Mouse (Mus musculus): ENCODE data around the gene Socs7. TPM values are rescaled to one million over a fixed set of nuclear protein-coding genes. Genes with fewer than 3 reads are reported as not detected.

Socs7 gene
- polyA plus RNA-seq, 1 experiment = not detected

DNA sequence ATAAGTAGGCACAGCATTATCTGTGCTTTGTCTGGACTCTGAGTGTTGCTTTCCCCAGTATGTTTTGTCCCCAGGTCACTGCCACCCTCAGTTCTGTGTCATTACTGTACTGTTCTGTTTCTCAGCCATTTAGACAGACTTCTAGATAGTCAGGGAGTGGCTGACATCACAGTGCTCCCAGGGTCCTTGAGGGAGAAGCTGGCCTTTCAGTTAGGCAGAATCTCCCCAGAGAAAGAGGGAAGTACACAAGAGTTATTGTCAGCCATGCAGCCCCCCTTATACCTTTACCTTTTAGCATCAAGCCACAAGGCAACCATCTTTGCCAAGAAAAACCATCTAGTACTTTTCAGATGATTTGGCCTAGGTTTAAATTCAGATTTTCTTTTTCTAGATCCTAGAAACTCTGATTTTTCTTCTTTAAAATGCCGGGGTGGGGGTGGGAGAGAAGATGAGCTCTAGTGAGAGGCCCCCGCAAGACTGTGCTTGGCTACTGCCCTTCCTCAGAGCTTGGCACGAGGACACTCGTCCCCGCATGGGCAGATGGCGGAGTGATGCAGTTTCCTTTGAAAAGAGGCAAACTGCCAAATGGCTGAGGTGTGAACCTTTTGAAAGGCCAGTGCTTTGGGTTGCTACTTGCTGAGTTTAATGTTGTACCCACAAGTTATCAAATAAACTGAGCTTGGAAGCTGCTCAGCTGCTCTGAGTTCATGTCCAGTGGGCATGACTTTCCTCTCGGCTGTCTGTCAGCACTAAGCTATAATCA, 8.2 kb downstream of the Socs7 start:
- Histone ChIP-seq H3K4me3 (ENCODE audit: insufficient read depth, low read depth, low read length) (no peak overlapping the region), H3K27ac (ENCODE audit: insufficient read depth, low read depth, low read length) (no peak overlapping the region), H3K4me1 (ENCODE audit: control insufficient read depth, insufficient read depth, low read length) (peaks cover 8% of the 10 kb centered on the region; the same call in 1 of the 2 replicates)
- 47% methylated on average over 7 of the region's 7 CpGs for WGBS
- TF ChIP-seq CTCF (IDR thresholded peaks at IDR 0.05; ENCODE audit: insufficient read depth, low read depth, low read length) (no peak), POLR2A (IDR thresholded peaks at IDR 0.05; ENCODE audit: insufficient read depth, low read depth, low read length) (no peak)

DNA sequence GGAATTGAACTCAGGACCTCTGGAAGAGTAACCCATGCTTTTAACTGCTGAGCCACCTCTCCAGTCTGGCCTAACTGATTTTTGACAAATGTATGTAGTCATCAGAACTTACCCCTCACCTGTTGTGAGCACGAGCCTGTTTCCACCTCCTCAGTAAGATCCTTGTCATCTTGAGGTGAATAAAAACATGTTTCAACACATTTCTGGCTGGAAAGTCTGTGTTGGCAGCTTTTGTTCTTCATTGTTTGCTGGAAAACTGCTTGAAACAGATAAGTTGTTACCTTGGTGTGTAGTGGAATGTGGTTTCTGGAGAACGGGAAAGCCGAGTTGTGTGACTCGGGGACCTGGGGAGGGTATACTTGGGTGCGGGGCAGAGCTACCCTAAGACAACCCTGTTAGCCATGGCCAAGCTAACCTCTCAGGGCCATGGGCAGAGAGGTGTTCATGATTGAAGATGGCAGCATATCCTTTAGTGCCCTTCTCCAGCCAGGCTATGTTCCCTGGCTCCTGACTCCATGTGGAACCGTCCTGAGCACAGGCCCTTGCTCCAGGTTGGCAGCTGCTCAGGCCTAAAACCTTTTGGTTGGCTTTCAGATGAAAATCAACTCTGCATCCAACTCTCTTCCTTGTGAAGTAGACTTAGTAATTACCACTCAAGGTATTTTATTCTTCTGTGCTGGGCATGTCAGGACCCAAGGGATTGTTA, 10.0 kb downstream of the Socs7 start:
- WGBS = 77% methylated on average over 6 of the region's 6 CpGs
- Histone ChIP-seq H3K4me3 (ENCODE audit: insufficient read depth, low read depth, low read length) (no peak overlapping the region), H3K4me1 (ENCODE audit: control insufficient read depth, insufficient read depth, low read length) (peaks cover 11% of the 10 kb centered on the region; the same call in 1 of the 2 replicates), H3K27ac (ENCODE audit: insufficient read depth, low read depth, low read length) (no peak overlapping the region)
- TF ChIP-seq POLR2A (IDR thresholded peaks at IDR 0.05; ENCODE audit: insufficient read depth, low read depth, low read length) (no peak), CTCF (IDR thresholded peaks at IDR 0.05; ENCODE audit: insufficient read depth, low read depth, low read length) (no peak)

- TF ChIP-seq POLR2A (IDR thresholded peaks at IDR 0.05; ENCODE audit: insufficient read depth, low read depth, low read length) (no peak), CTCF (IDR thresholded peaks at IDR 0.05; ENCODE audit: insufficient read depth, low read depth, low read length) (no peak)
- peaks cover 8% of the 10 kb centered on the region; the same call in 1 of the 2 replicates for H3K4me1 ChIP-seq (ENCODE audit: control insufficient read depth, insufficient read depth, low read length)
- 58% methylated on average over 2 of the region's 2 CpGs for WGBS
- no peak overlapping the region for H3K27ac ChIP-seq (ENCODE audit: insufficient read depth, low read depth, low read length)
- no peak overlapping the region for H3K4me3 ChIP-seq (ENCODE audit: insufficient read depth, low read depth, low read length)
These were observed 11.1 kb downstream of the Socs7 start for GRCm38 (mm10) chr11:97373402-97373801.

- Histone ChIP-seq H3K27ac (ENCODE audit: insufficient read depth, low read depth, low read length) (no peak overlapping the region), H3K4me1 (ENCODE audit: control insufficient read depth, insufficient read depth, low read length) (0 out of 2 replicates have a peak, but pooled peaks cover 2% of the 10 kb centered on the region), H3K4me3 (ENCODE audit: insufficient read depth, low read depth, low read length) (no peak overlapping the region)
- TF ChIP-seq POLR2A (IDR thresholded peaks at IDR 0.05; ENCODE audit: insufficient read depth, low read depth, low read length) (no peak), CTCF (IDR thresholded peaks at IDR 0.05; ENCODE audit: insufficient read depth, low read depth, low read length) (no peak)
- WGBS = 79% methylated on average over 3 of the region's 3 CpGs
These were observed 17.7 kb downstream of the Socs7 start for GRCm38 (mm10) chr11:97380036-97380435.

DNA sequence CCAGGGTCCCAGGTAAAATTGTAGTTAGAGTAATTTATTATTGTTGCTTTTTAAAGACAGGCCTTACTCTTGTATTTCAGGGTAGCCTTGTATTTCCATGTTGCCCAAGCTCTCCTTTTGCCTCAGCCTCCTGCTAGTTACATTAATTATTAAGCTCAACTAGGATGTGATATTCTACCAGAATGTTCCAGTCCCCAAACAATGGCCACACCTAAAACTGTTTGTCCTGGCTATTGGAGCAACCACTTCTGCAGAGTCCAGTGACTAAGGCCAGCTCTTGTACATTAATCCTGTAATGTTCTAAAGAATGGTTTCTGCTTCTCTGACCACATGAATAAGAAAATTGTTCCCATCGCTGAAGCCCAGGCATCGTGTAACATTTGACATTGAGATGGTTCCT, 20.7 kb downstream of the Socs7 start:
- Histone ChIP-seq H3K4me3 (ENCODE audit: insufficient read depth, low read depth, low read length) (no peak overlapping the region), H3K4me1 (ENCODE audit: control insufficient read depth, insufficient read depth, low read length) (no peaks in the 10 kb centered on the region), H3K27ac (ENCODE audit: insufficient read depth, low read depth, low read length) (no peak overlapping the region)
- WGBS = 76% methylated on average over 2 of the region's 2 CpGs
- TF ChIP-seq CTCF (IDR thresholded peaks at IDR 0.05; ENCODE audit: insufficient read depth, low read depth, low read length) (no peak), POLR2A (IDR thresholded peaks at IDR 0.05; ENCODE audit: insufficient read depth, low read depth, low read length) (no peak)

DNA sequence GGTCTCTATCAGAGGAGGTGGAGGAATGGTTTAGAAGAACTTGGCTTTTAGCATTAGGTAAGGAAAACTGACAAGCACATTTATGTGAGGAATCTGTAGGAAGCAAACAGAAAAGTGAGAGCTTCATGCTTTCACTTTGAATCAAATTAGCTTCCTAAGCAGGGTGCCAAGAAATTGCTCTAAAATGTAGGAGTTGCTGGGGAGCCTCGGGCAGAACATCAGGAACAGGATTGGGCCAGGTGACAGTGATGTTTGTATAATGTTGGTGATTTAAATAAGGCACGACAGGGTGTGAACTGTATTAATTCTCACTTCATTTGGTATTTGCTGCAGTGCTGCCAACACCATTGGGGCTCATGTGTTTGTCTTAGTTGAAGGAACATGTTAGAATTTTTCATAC, 21.4 kb downstream of the Socs7 start:
- TF ChIP-seq CTCF (IDR thresholded peaks at IDR 0.05; ENCODE audit: insufficient read depth, low read depth, low read length) = no peak
- TF ChIP-seq POLR2A (IDR thresholded peaks at IDR 0.05; ENCODE audit: insufficient read depth, low read depth, low read length) = no peak
- no peaks in the 10 kb centered on the region for H3K4me1 ChIP-seq (ENCODE audit: control insufficient read depth, insufficient read depth, low read length)
- H3K27ac ChIP-seq (ENCODE audit: insufficient read depth, low read depth, low read length) = no peak overlapping the region
- H3K4me3 ChIP-seq (ENCODE audit: insufficient read depth, low read depth, low read length) = no peak overlapping the region
- WGBS = 44% methylated on average over 2 of the region's 2 CpGs

DNA sequence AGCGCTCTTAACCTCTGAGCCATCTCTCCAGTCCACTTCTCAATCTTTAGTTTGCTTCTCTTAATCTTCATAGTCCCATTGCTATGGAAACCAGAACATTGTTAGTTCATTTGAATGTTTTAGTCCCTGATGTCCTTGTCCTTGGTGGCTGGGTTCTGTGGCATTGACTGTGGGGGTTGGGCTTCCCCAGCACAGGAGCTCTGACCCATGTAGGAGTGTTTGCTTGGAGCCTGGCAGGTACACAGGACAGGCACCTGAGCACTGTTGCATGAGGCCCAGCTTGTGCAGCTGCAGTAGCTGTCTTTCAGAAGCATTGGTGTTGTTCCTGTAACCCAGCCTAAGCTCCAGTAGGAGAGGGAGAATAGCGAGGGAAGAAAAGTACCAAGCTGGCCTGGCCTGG, 25.5 kb downstream of the Socs7 start:
- no peak overlapping the region for H3K4me3 ChIP-seq (ENCODE audit: insufficient read depth, low read depth, low read length)
- H3K27ac ChIP-seq (ENCODE audit: insufficient read depth, low read depth, low read length) = no peak overlapping the region
- WGBS = 90% methylated on average over 2 of the region's 2 CpGs
- H3K4me1 ChIP-seq (ENCODE audit: control insufficient read depth, insufficient read depth, low read length) = peaks cover 5% of the 10 kb centered on the region; the same call in 1 of the 2 replicates
- TF ChIP-seq POLR2A (IDR thresholded peaks at IDR 0.05; ENCODE audit: insufficient read depth, low read depth, low read length) = no peak

GRCm38 (mm10) chr11:97389127-97389526, 26.8 kb downstream of the Socs7 start:
- H3K4me3 ChIP-seq (ENCODE audit: insufficient read depth, low read depth, low read length) = no peak overlapping the region
- no peak for TF ChIP-seq CTCF (IDR thresholded peaks at IDR 0.05; ENCODE audit: insufficient read depth, low read depth, low read length)
- TF ChIP-seq POLR2A (IDR thresholded peaks at IDR 0.05; ENCODE audit: insufficient read depth, low read depth, low read length) = no peak
- peaks cover 12% of the 10 kb centered on the region; the same call in 1 of the 2 replicates for H3K4me1 ChIP-seq (ENCODE audit: control insufficient read depth, insufficient read depth, low read length)
- 77% methylated on average over 8 of the region's 8 CpGs for WGBS
- no peak overlapping the region for H3K27ac ChIP-seq (ENCODE audit: insufficient read depth, low read depth, low read length)

- no peak for TF ChIP-seq CTCF (IDR thresholded peaks at IDR 0.05; ENCODE audit: insufficient read depth, low read depth, low read length)
- no peak for TF ChIP-seq POLR2A (IDR thresholded peaks at IDR 0.05; ENCODE audit: insufficient read depth, low read depth, low read length)
- WGBS = 70% methylated on average over 11 of the region's 11 CpGs
- no peak overlapping the region for H3K27ac ChIP-seq (ENCODE audit: insufficient read depth, low read depth, low read length)
- H3K4me3 ChIP-seq (ENCODE audit: insufficient read depth, low read depth, low read length) = no peak overlapping the region
- peaks cover 12% of the 10 kb centered on the region; the same call in 1 of the 2 replicates for H3K4me1 ChIP-seq (ENCODE audit: control insufficient read depth, insufficient read depth, low read length)
These were observed 31.3 kb downstream of the Socs7 start for GRCm38 (mm10) chr11:97393658-97394057.
